Mouse (Mus musculus): Measurements from ENCODE around the gene Ly6g. TPM values are rescaled to one million over a fixed set of nuclear protein-coding genes. Genes with fewer than 3 reads are reported as not detected.
"Not testable (repeated sequence)": the region's sequence is repeated elsewhere in the genome, so short reads cannot be mapped to it uniquely, and the experiment has no call there.

Gene Ly6g
- polyA plus RNA-seq, 1 experiment, result not detected

- Histone ChIP-seq H3K4me1 (ENCODE audit: control insufficient read depth) (no peaks in the 10 kb centered on the region), H3K36me3 (ENCODE audit: control insufficient read depth) (no peaks in the 10 kb centered on the region), H3K27me3 (ENCODE audit: control insufficient read depth) (no peaks in the 10 kb centered on the region), H3K9me3 (ENCODE audit: control insufficient read depth, low read length) (no peaks in the 10 kb centered on the region), H3K4me3 (replicated peaks) (no peak overlapping the region)
- TF ChIP-seq GATA1 (IDR thresholded peaks at IDR 0.05; ENCODE audit: low read length) (no peak), TAL1 (IDR thresholded peaks at IDR 0.05; ENCODE audit: low read length) (no peak)
These were observed 11.3 kb upstream of the Ly6g start for GRCm38 (mm10) chr15:75143735-75144134.

- TF ChIP-seq TAL1 (IDR thresholded peaks at IDR 0.05; ENCODE audit: low read length) (no peak), GATA1 (IDR thresholded peaks at IDR 0.05; ENCODE audit: low read length) (no peak)
- no peak overlapping the region for H3K4me3 ChIP-seq (replicated peaks)
These were observed 2.0 kb upstream of the Ly6g start for GRCm38 (mm10) chr15:75153087-75153486.

GRCm38 (mm10) chr15:75157646-75158045, 2.6 kb downstream of the Ly6g start:
- H3K36me3 ChIP-seq (ENCODE audit: control insufficient read depth), result no peaks in the 10 kb centered on the region
- no peak overlapping the region for H3K4me3 ChIP-seq (replicated peaks)
- H3K27me3 ChIP-seq (ENCODE audit: control insufficient read depth), result no peaks in the 10 kb centered on the region
- peaks cover 5% of the 10 kb centered on the region; the same call in 1 of the 2 replicates for H3K9me3 ChIP-seq (ENCODE audit: control insufficient read depth, low read length)
- H3K4me1 ChIP-seq (ENCODE audit: control insufficient read depth), result no peaks in the 10 kb centered on the region
- TF ChIP-seq GATA1 (IDR thresholded peaks at IDR 0.05; ENCODE audit: low read length) (no peak), TAL1 (IDR thresholded peaks at IDR 0.05; ENCODE audit: low read length) (no peak)

More at GRCm38 (mm10) chr15:75153087-75153486, 2.0 kb upstream of the Ly6g start:
- H3K4me1 ChIP-seq (ENCODE audit: control insufficient read depth), result no peaks in the 10 kb centered on the region
- no peaks in the 10 kb centered on the region for H3K9me3 ChIP-seq (ENCODE audit: control insufficient read depth, low read length)
- no peaks in the 10 kb centered on the region for H3K36me3 ChIP-seq (ENCODE audit: control insufficient read depth)
- no peaks in the 10 kb centered on the region for H3K27me3 ChIP-seq (ENCODE audit: control insufficient read depth)

GRCm38 (mm10) chr15:75175506-75175905, 20.5 kb downstream of the Ly6g start:
- no peaks in the 10 kb centered on the region for H3K9me3 ChIP-seq (ENCODE audit: control insufficient read depth, low read length)
- no peak for TF ChIP-seq TAL1 (IDR thresholded peaks at IDR 0.05; ENCODE audit: low read length)
- TF ChIP-seq GATA1 (IDR thresholded peaks at IDR 0.05; ENCODE audit: low read length), result no peak

GRCm38 (mm10) chr15:75186291-75186690, 31.3 kb downstream of the Ly6g start:
- no peaks in the 10 kb centered on the region for H3K9me3 ChIP-seq (ENCODE audit: control insufficient read depth, low read length)
- H3K36me3 ChIP-seq (ENCODE audit: control insufficient read depth), result no peaks in the 10 kb centered on the region
- no peaks in the 10 kb centered on the region for H3K27me3 ChIP-seq (ENCODE audit: control insufficient read depth)
- H3K4me1 ChIP-seq (ENCODE audit: control insufficient read depth), result no peaks in the 10 kb centered on the region
- no peak for TF ChIP-seq TAL1 (IDR thresholded peaks at IDR 0.05; ENCODE audit: low read length)
- no peak for TF ChIP-seq GATA1 (IDR thresholded peaks at IDR 0.05; ENCODE audit: low read length)
- no peak overlapping the region for H3K4me3 ChIP-seq (replicated peaks)

More at GRCm38 (mm10) chr15:75175506-75175905, 20.5 kb downstream of the Ly6g start:
- no peaks in the 10 kb centered on the region for H3K36me3 ChIP-seq (ENCODE audit: control insufficient read depth)
- no peaks in the 10 kb centered on the region for H3K27me3 ChIP-seq (ENCODE audit: control insufficient read depth)
- no peak overlapping the region for H3K4me3 ChIP-seq (replicated peaks)
- no peaks in the 10 kb centered on the region for H3K4me1 ChIP-seq (ENCODE audit: control insufficient read depth)

- H3K4me1 ChIP-seq (ENCODE audit: control insufficient read depth), result no peaks in the 10 kb centered on the region
- no peak overlapping the region for H3K4me3 ChIP-seq (replicated peaks)
- no peak for TF ChIP-seq TAL1 (IDR thresholded peaks at IDR 0.05; ENCODE audit: low read length)
- TF ChIP-seq GATA1 (IDR thresholded peaks at IDR 0.05; ENCODE audit: low read length), result no peak
- H3K36me3 ChIP-seq (ENCODE audit: control insufficient read depth), result no peaks in the 10 kb centered on the region
- no peaks in the 10 kb centered on the region for H3K9me3 ChIP-seq (ENCODE audit: control insufficient read depth, low read length)
- no peaks in the 10 kb centered on the region for H3K27me3 ChIP-seq (ENCODE audit: control insufficient read depth)
These were observed 34.1 kb downstream of the Ly6g start for GRCm38 (mm10) chr15:75189116-75189515.

GRCm38 (mm10) chr15:75190560-75190959, 35.5 kb downstream of the Ly6g start:
- H3K27me3 ChIP-seq (ENCODE audit: control insufficient read depth); H3K4me3 ChIP-seq (replicated peaks); H3K36me3 ChIP-seq (ENCODE audit: control insufficient read depth); H3K9me3 ChIP-seq (ENCODE audit: control insufficient read depth, low read length); H3K4me1 ChIP-seq (ENCODE audit: control insufficient read depth): not testable (repeated sequence)

Other genes with a start within 250 kb of the Ly6g start
- not detected in 2 replicates for gene Ly6i, start 171.8 kb upstream of the Ly6g start, polyA plus RNA-seq (2012)
- gene Ly6a, start 157.2 kb upstream of the Ly6g start, polyA plus RNA-seq (2012), result not detected in 2 replicates
- not detected in 2 replicates for gene Ly6c1, start 106.4 kb upstream of the Ly6g start, polyA plus RNA-seq (2012)
- 0.14 TPM in 1 of 2 replicates, not detected in the other for gene Ly6c2, start 43.3 kb upstream of the Ly6g start, polyA plus RNA-seq (2012)
- not detected in 2 replicates for gene BC025446, start 61.1 kb downstream of the Ly6g start, polyA plus RNA-seq (2012)
- not detected in 2 replicates for gene Ly6f, start 113.2 kb downstream of the Ly6g start, polyA plus RNA-seq (2012)

All from erythroblast, embryonic 14.5 days (primary cell).